Mouse (Mus musculus) splenic B cell, adult 2 months (primary cell): Measurements from ENCODE around the gene Esf1.
"Not testable (repeated sequence)": the region's sequence is repeated elsewhere in the genome, so short reads cannot be mapped to it uniquely, and the experiment has no call there.

Experiments used
- DNase-seq: peaks from one replicate; pipeline ENCODE4 v3.0.0-alpha.2; 2011; ENCODE audit warnings: low read depth, low spot score
- H3K27me3 ChIP-seq: 2 replicates; pipeline ENCODE4 v1.6.1; 2012; ENCODE audit warnings: mild to moderate bottlenecking, low read length, moderate library complexity, mixed read lengths; ENCODE audit not compliant: control insufficient read depth, poor library complexity, insufficient read depth, severe bottlenecking
- H3K36me3 ChIP-seq: 2 replicates; pipeline ENCODE4 v1.6.1; 2012; ENCODE audit warnings: mild to moderate bottlenecking, low read length, moderate library complexity, mixed read lengths; ENCODE audit not compliant: control insufficient read depth, poor library complexity, insufficient read depth, severe bottlenecking

Esf1 gene

GRCm38 (mm10) chr2:140113851-140114250, 56.5 kb downstream of the Esf1 start:
- DNase-seq, result no peak
- Histone ChIP-seq H3K27me3 (no peaks in the 10 kb centered on the region), H3K36me3 (no peaks in the 10 kb centered on the region)

- Histone ChIP-seq H3K27me3 (no peaks in the 10 kb centered on the region), H3K36me3 (no peaks in the 10 kb centered on the region)
- no peak for DNase-seq
Measured at GRCm38 (mm10) chr2:140108945-140109344, 61.4 kb downstream of the Esf1 start.

GRCm38 (mm10) chr2:140107641-140108040, 62.7 kb downstream of the Esf1 start:
- H3K27me3 ChIP-seq, result no peaks in the 10 kb centered on the region
- DNase-seq, result no peak
- no peaks in the 10 kb centered on the region for H3K36me3 ChIP-seq

- no peak for DNase-seq
- H3K27me3 ChIP-seq, result no peaks in the 10 kb centered on the region
Measured at GRCm38 (mm10) chr2:140104951-140105350, 65.4 kb downstream of the Esf1 start.

GRCm38 (mm10) chr2:140100551-140101474, 69.6 kb downstream of the Esf1 start:
- Histone ChIP-seq H3K27me3 (no peaks in the 10 kb centered on the region), H3K36me3 (no peaks in the 10 kb centered on the region)
- no peak for DNase-seq

More at GRCm38 (mm10) chr2:140104951-140105350, 65.4 kb downstream of the Esf1 start:
- no peaks in the 10 kb centered on the region for H3K36me3 ChIP-seq

- Histone ChIP-seq H3K36me3 (no peaks in the 10 kb centered on the region), H3K27me3 (no peaks in the 10 kb centered on the region)
- no peak for DNase-seq
Measured at GRCm38 (mm10) chr2:140099971-140100370, 70.4 kb downstream of the Esf1 start.

GRCm38 (mm10) chr2:140097131-140097591, 73.2 kb downstream of the Esf1 start:
- Histone ChIP-seq H3K36me3 (no peaks in the 10 kb centered on the region), H3K27me3 (no peaks in the 10 kb centered on the region)
- DNase-seq, result no peak

GRCm38 (mm10) chr2:140096034-140096433, 74.3 kb downstream of the Esf1 start:
- Histone ChIP-seq H3K36me3 (no peaks in the 10 kb centered on the region), H3K27me3 (no peaks in the 10 kb centered on the region)
- DNase-seq, result no peak

- DNase-seq, result no peak
- H3K27me3 ChIP-seq, result no peaks in the 10 kb centered on the region
- H3K36me3 ChIP-seq, result no peaks in the 10 kb centered on the region
Measured at GRCm38 (mm10) chr2:140093433-140093832, 76.9 kb downstream of the Esf1 start.

GRCm38 (mm10) chr2:140084245-140084644, 86.1 kb downstream of the Esf1 start:
- DNase-seq, result no peak

GRCm38 (mm10) chr2:140080747-140081577, 89.4 kb downstream of the Esf1 start:
- no peak for DNase-seq
- H3K36me3 ChIP-seq, result no peaks in the 10 kb centered on the region
- no peaks in the 10 kb centered on the region for H3K27me3 ChIP-seq

More at GRCm38 (mm10) chr2:140084245-140084644, 86.1 kb downstream of the Esf1 start:
- no peaks in the 10 kb centered on the region for H3K36me3 ChIP-seq
- no peaks in the 10 kb centered on the region for H3K27me3 ChIP-seq

- H3K27me3 ChIP-seq, DNase-seq, H3K36me3 ChIP-seq: not testable (repeated sequence)
Measured at GRCm38 (mm10) chr2:140079284-140079683, 91.1 kb downstream of the Esf1 start.

- H3K27me3 ChIP-seq, result no peaks in the 10 kb centered on the region
- no peaks in the 10 kb centered on the region for H3K36me3 ChIP-seq
- DNase-seq, result no peak
Measured at GRCm38 (mm10) chr2:140078600-140079280, 91.6 kb downstream of the Esf1 start.

GRCm38 (mm10) chr2:140077476-140077875, 92.9 kb downstream of the Esf1 start:
- no peak for DNase-seq
- no peaks in the 10 kb centered on the region for H3K27me3 ChIP-seq

More at GRCm38 (mm10) chr2:140077476-140077875, 92.9 kb downstream of the Esf1 start:
- H3K36me3 ChIP-seq, result no peaks in the 10 kb centered on the region
